Mouse (Mus musculus) heart, postnatal 0 days (tissue): ENCODE measurements at regions not wholly inside any gene's neighbourhood (a gene's known extent, or its start where the extent isn't known, plus 50 kb on each side); places are given as distances from the start of the nearest gene placed in this dataset.

Experiments
- CTCF ChIP-seq: IDR thresholded peaks from 2 replicates; pipeline ENCODE4 v1.5.1; 2016; ENCODE audit warnings: antibody characterized with exemption, control low read depth, low read depth
- EP300 ChIP-seq: IDR thresholded peaks from 2 replicates; pipeline ENCODE4 v1.6.1; 2016; ENCODE audit warnings: antibody characterized with exemption, low read depth

GRCm38 (mm10) chr5:64682326-64682845, 120.8 kb upstream of the Klf3 start:
- TF ChIP-seq CTCF (no peak), EP300 (no peak)
